Mouse (Mus musculus) neutrophil, adult 59 days (primary cell): ENCODE measurements around the gene Lztfl1. TPM values are rescaled to one million over a fixed set of nuclear protein-coding genes. Genes with fewer than 3 reads are reported as not detected.

ENCODE experiments used
- total RNA-seq, 2 experiments: library from RNA; stranded (reverse); gene quantifications; 1 replicate in 1 of 2; 2 replicates in 1 of 2; pipeline ENCODE4 v1.2.4; 2023

The Lztfl1 gene
- 10 to 100 TPM; 23.7 to 27.7 TPM for total RNA-seq

DNA sequence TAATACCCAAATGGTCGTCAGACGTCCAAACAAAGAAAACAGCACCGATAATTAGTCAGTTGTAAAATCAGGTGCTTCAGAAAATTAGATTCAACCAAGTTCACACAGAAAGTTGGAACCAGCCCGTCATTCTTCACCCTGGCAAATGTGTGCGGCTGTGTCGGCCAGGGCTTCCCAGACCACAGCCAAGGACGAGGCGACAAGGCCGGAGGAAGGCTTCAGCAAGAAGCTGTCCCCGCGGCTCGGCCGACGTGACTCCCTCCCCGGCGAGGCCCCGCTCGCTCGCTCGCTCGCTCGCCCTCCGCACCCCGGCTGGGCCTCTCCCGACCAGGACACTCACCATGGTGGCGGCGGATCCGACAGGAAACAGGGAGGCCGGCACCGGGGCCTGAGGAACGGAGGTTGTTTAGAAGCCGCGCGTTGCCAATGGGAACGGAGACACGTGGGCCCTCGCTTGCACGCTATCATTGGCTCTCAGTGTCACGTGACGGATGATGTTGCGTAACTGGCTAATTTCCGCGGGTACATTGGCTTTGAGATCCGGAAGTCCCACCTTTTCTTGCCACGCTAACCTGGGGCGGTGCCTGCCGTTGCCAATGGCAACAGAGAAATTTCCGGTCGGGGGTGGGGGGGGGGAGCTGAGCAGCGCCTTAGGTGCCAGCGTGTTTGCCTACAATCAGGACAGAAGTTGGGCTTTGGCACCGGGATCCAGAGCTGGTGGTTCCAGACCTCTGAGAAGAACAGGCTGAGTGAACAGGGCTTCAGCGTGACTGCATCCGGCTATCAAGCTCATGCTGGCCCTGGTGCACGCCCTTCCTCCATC, at the start of gene Lztfl1:
Lztfl1 (minus strand) TSS at position 512 of the 823 bp plus-strand sequence.

DNA sequence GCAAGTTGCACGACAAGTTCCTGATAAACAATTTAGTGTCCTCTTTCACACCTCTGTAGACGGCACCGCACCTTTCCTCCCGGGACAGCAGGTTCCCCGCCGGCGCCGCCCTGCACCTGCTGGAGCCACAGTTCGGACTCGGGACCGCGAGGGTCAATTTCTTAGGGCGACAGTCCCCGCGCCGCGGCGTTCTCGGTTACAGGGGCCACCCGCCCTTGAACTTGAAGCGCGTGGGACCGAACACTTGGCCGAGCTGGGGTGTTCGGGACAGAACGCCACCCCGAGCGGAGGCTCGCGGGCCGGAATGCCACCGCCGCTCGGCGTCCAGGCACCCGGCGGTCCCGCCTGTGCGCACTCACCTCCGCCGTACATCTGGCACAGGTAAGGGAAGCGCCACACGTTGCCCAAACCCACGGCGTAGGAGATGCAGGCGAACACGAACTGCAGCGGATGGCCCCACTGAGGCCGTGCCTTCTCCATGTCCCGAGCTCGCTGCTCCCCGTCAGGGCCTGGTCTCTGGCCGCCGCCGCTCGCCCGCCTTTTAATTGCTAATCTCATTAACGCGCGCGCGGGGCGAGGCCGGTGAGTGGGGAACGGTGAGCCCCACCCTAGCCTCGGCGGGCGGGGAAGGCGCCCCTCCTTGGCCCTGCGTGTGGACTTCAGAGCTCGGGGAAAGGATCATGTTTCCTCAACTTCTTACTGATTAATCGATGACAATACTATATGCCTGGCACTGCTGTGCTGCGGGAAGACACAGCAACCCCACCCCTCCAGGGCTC, 39.0 kb downstream of the Lztfl1 start, which contains the start of the genes Ccr9 and Slc6a20a:
Ccr9 (plus strand) TSS at position 113 of the 779 bp plus-strand sequence.
Slc6a20a (minus strand) TSS at position 559 of the 779 bp plus-strand sequence.

Other genes starting within 250 kb of the Lztfl1 start
- 10 to 100 TPM; 30.8 to 39.4 TPM for gene Limd1, start 239.0 kb downstream of the Lztfl1 start, total RNA-seq
- 10 to 100 TPM; 21.0 to 21.2 TPM for gene Sacm1l, start 187.9 kb downstream of the Lztfl1 start, total RNA-seq
- gene Slc6a20b, start 85.1 kb downstream of the Lztfl1 start, total RNA-seq = under 1 TPM in 1 of 2 experiments, not detected in 1; 0.11 TPM
- gene Ccr9, start 39.3 kb downstream of the Lztfl1 start, total RNA-seq = under 1 TPM; 0.36 to 0.40 TPM
- 1 to 10 TPM in 1 of 2 experiments, under 1 TPM in 1; 0.44 to 3.1 TPM for gene Slc6a20a, start 38.8 kb downstream of the Lztfl1 start, total RNA-seq
- gene Cxcr6, start 88.8 kb upstream of the Lztfl1 start, total RNA-seq = under 1 TPM in 1 of 2 experiments, not detected in 1; 0.18 TPM
- 10 to 100 TPM; 24.0 to 27.8 TPM for gene Fyco1, start 134.2 kb upstream of the Lztfl1 start, total RNA-seq
- under 1 TPM in 1 of 2 experiments, not detected in 1; 0.09 TPM for gene Xcr1, start 144.3 kb upstream of the Lztfl1 start, total RNA-seq